Mouse (Mus musculus) brain, embryonic 14.5 days (tissue): Measurements from ENCODE around the gene Cacybp.

Experiments
- CTCF ChIP-seq: fragments of 200-500 bp; IDR thresholded peaks from 2 replicates; pipeline ENCODE4 v1.5.1; 2012; ENCODE audit warnings: inconsistent platforms, mild to moderate bottlenecking, moderate library complexity, borderline replicate concordance; ENCODE audit not compliant: insufficient read depth, insufficient read length; ENCODE audit errors: extremely low read depth
- POLR2A ChIP-seq: fragments of 200-500 bp; IDR thresholded peaks from 2 replicates; pipeline ENCODE4 v1.6.1; 2012; ENCODE audit warnings: mild to moderate bottlenecking, inconsistent platforms, borderline replicate concordance; ENCODE audit not compliant: poor library complexity, insufficient read depth, insufficient read length, severe bottlenecking; ENCODE audit errors: extremely low read depth

GRCm38 (mm10) chr1:160249786-160250185 lies 37.1 kb upstream of the Cacybp start:
- TF ChIP-seq POLR2A (no peak), CTCF (no peak)
